Mouse (Mus musculus) lung, postnatal 0 days (tissue): ENCODE results near the gene Serping1. TPM values are rescaled to one million over a fixed set of nuclear protein-coding genes. Genes with fewer than 3 reads are reported as not detected.

Experiments
- ATAC-seq: fragments of 200-750 bp; cut with Nextera tagmentation; 2 replicates; pipeline ENCODE4 v1.8.0; 2017; ENCODE audit warnings: moderate library complexity
- DNase-seq: peaks from one replicate; pipeline ENCODE4 v3.0.0-alpha.2; 2016; ENCODE audit warnings: low spot score
- H3K27ac ChIP-seq: fragments of 300-500 bp; sonication (generic); 2 replicates; pipeline ENCODE4 v1.5.1; 2014; ENCODE audit warnings: antibody characterized with exemption, mild to moderate bottlenecking, low read length, mixed read lengths
- H3K27me3 ChIP-seq: fragments of 300-500 bp; sonication (generic); replicated peaks from 2 replicates; pipeline ENCODE4 v1.6.1; 2014; ENCODE audit warnings: low read length, mixed read lengths; ENCODE audit not compliant: insufficient read depth
- H3K36me3 ChIP-seq: fragments of 300-500 bp; sonication (generic); 2 replicates; pipeline ENCODE4 v1.6.1; 2014; ENCODE audit warnings: low read length, mixed read lengths; ENCODE audit not compliant: insufficient read depth
- H3K4me1 ChIP-seq: fragments of 300-500 bp; sonication (generic); 2 replicates; pipeline ENCODE4 v1.6.1; 2014; ENCODE audit warnings: antibody characterized with exemption, low read depth, low read length, mixed read lengths; ENCODE audit not compliant: insufficient read depth
- H3K4me2 ChIP-seq: fragments of 300-500 bp; sonication (generic); replicated peaks from 2 replicates; pipeline ENCODE4 v1.6.1; 2014; ENCODE audit warnings: low read depth, mild to moderate bottlenecking, low read length, moderate library complexity, mixed read lengths
- H3K4me3 ChIP-seq: fragments of 300-500 bp; sonication (generic); 2 replicates; pipeline ENCODE4 v1.5.1; 2014; ENCODE audit warnings: low read depth, low read length
- H3K9ac ChIP-seq: fragments of 300-500 bp; sonication (generic); replicated peaks from 2 replicates; pipeline ENCODE4 v1.6.1; 2014; ENCODE audit warnings: low read depth, mild to moderate bottlenecking
- H3K9me3 ChIP-seq: fragments of 300-500 bp; sonication (generic); 2 replicates; pipeline ENCODE4 v1.6.1; 2016; ENCODE audit warnings: low read length, mixed read lengths
- CTCF ChIP-seq: IDR thresholded peaks from 2 replicates; pipeline ENCODE4 v1.5.1; 2016; ENCODE audit warnings: antibody characterized with exemption, mild to moderate bottlenecking
- EP300 ChIP-seq: IDR thresholded peaks from 2 replicates; pipeline ENCODE4 v1.6.1; 2016; ENCODE audit warnings: antibody characterized with exemption, mild to moderate bottlenecking, control low read depth
- WGBS: fragments of 180-500 bp; shearing (Covaris S2); extraction: QIAGEN DNeasy Blood & Tissue Kit; methylation state at CpG from one replicate; pipeline ENCODE4 v1.1.7; 2014; 5-methylcytosine and 5-hydroxymethylcytosine counted together
- microRNA counts: library from miRNA; unstranded; fragments of <30 nt; microRNA quantifications from one replicate; lab custom pipeline; 2015
- microRNA-seq: library from miRNA; unstranded; fragments of <30 nt; microRNA quantifications from one replicate; pipeline ENCODE4, GENCODE M21; 2016
- polyA plus RNA-seq: library from polyadenylated mRNA; unstranded; fragments of >200 nt; fragmentation: Nextera tagmentation; extraction: Ambion mirVana; gene quantifications from 2 replicates; pipeline ENCODE4 v1.2.1, GENCODE M21; 2015

The Serping1 gene
- polyA plus RNA-seq, 1 experiment from 2014 or later: 283 TPM

DNA sequence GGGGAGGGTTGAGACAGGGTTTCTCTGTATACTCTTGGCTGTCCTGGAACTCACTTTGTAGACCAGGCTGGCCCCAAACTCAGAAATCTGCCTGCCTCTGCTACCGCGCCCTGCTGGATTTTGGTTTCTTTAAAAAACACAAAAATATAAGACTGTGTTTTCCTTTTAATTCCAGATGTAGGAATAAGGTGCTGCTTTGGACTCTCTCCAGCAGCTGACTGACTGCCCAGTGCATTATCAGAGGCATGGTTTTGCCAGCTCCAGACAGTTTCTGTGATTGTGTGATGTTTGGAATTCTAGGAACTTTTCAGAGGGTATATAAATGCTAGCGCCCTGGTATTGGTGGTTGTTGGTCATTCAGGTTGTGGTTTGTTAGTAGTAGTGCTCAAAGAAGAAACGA is 57.9 kb downstream of the Serping1 start:
- H3K9me3 ChIP-seq: no peaks in the 10 kb centered on the region
- H3K27me3 ChIP-seq: no peaks in the 10 kb centered on the region
- DNase-seq: no peak
- H3K36me3 ChIP-seq: no peaks in the 10 kb centered on the region
- H3K4me2 ChIP-seq: no peak overlapping the region
- no peak for ATAC-seq
- H3K4me3 ChIP-seq: no peak overlapping the region
- WGBS: 93% methylated on average over 4 of the region's 4 CpGs
- no peaks in the 10 kb centered on the region; the same call in 1 of the 2 replicates for H3K4me1 ChIP-seq
- no peak overlapping the region for H3K27ac ChIP-seq
- H3K9ac ChIP-seq: no peak overlapping the region
- TF ChIP-seq CTCF: no peak
- no peak for TF ChIP-seq EP300

DNA sequence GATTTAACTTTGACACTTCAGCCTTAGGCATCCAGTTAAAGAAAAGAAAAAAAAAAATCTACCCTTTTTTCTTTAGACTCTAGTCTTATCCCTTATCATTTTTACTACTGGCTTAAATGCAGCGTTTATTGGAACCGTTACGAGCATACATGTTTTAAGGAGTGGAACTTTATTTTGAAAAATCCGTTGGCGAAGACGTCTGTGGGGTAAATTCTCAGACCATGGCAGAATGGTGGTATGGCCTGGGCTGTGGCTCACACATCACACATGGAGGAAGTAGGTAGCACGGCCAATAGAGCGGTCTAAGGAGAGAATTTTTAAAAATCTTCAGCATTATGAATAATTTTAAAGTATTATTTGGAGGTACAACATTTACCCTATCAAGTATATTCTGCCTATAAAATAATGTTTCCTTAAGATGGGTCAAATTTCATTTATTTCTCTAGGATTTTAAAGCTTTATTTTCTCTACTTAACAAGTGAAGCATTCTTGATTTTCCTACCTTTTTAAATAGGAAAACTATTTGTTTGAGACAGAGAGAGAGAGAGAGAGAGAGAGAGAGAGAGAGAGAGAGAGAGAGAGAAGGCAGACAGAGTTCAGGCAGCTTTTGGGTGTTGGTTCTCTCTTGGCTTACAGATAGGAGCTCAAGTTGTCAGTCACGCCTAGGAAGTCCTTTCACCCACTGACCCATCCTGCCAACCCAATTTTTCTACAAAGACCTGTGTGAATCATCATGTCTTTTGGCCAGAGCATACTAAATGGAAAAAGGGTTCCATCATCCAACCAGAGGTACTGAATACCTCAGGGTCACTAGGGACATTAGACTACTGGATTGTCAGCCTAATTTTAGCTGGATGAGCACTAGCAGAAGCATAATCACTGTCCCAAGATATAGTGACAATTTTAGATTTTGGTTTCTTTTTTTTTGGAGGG is 58.6 kb downstream of the Serping1 start:
- Histone ChIP-seq H3K4me2 (peak overlapping the region; percentile 84), H3K36me3 (no peaks in the 10 kb centered on the region), H3K4me1 (no peaks in the 10 kb centered on the region; the same call in 1 of the 2 replicates), H3K9me3 (no peaks in the 10 kb centered on the region), H3K4me3 (peak overlapping the region; percentile 92), H3K9ac (peak overlapping the region; percentile 70; the same call in 1 of the 2 replicates), H3K27me3 (no peaks in the 10 kb centered on the region), H3K27ac (peak overlapping the region; percentile 97)
- WGBS: 21% methylated on average over 9 of the region's 9 CpGs
- no peak for DNase-seq
- ATAC-seq: no peak
- TF ChIP-seq EP300 (no peak), CTCF (no peak)

DNA sequence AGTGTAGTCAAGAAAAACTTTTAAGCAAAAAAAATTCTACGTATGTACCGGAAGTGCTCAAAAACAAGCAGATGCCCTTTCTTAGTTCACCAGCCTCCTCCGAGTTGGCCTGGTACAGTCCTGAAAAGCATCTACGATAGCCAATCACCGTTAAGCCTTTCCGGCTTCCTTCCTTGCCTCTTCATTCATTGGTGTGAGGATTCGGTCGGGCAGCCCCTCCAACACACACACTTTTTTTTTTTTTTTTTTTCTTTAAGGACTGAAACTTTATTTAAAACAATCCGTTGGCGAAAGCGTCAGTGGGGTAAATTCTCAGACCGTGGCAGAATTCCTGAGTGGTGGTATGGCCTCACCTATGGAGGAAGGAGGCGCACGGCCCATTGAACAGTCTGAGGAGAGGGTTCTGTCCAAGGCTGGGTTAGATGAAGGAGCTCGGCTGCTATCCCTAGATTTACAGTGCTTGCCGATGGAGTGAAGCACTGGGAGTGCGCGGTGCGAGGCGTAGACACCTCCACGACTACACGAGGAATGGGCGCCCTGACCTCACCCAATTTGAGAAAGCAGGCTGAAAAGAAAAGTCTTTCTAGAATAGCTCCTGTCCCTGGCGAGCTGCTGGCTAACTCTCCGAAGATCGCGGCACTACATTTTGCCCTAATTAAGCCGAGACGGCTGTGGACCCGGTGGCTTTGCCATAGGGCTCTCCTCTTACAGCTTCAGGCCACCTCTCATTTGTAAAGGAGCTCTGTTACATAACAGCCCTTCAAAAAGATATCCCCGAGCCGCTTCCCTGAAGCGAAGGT is 59.5 kb downstream of the Serping1 start:
- H3K9ac ChIP-seq: peak overlapping the region; percentile 70
- peak overlapping the region; percentile 92 for H3K4me3 ChIP-seq
- peak overlapping the region; percentile 84 for H3K4me2 ChIP-seq
- no peaks in the 10 kb centered on the region; the same call in 1 of the 2 replicates for H3K4me1 ChIP-seq
- H3K36me3 ChIP-seq: no peaks in the 10 kb centered on the region
- no peaks in the 10 kb centered on the region for H3K27me3 ChIP-seq
- TF ChIP-seq CTCF: no peak
- TF ChIP-seq EP300: peak; percentile 69
- ATAC-seq: peak; percentile 93
- H3K9me3 ChIP-seq: no peaks in the 10 kb centered on the region
- under 1% methylated on average over 33 of the region's 33 CpGs for WGBS
- peak overlapping the region; percentile 97 for H3K27ac ChIP-seq
- DNase-seq: peak; percentile 99

MicroRNA genes within 50 kb of the gene (microRNA counts, 519-probe panel; counts per million panel counts)
- 7,385 counts per million, percentile 96 among the panel's probes with 10 or more counts for microRNA mmu-miR-130a (lab: Ali Mortazavi, UCI)

Small RNAs within 50 kb of the gene (microRNA-seq; reads per million reads assigned to microRNA genes)
- 27,845 reads per million, percentile 97 among the genes with 10 or more reads in this experiment for gene Mir130a

Other genes starting within 250 kb of the Serping1 start
- gene Ctnnd1, start 124.7 kb downstream of the Serping1 start, polyA plus RNA-seq: 38.2 and 42.9 TPM in 2 replicates
- gene Btbd18, start 116.4 kb downstream of the Serping1 start, polyA plus RNA-seq: 0.06 and 0.07 TPM in 2 replicates
- gene Selenoh, start 104.7 kb downstream of the Serping1 start, polyA plus RNA-seq: 94.3 and 102 TPM in 2 replicates
- gene Gm28635, start 97.4 kb downstream of the Serping1 start, polyA plus RNA-seq: not detected in 2 replicates
- 21.0 and 22.6 TPM in 2 replicates for gene Med19, start 97.0 kb downstream of the Serping1 start, polyA plus RNA-seq
- gene Tmx2, start 96.3 kb downstream of the Serping1 start, polyA plus RNA-seq: 51.6 and 52.8 TPM in 2 replicates
- 15.8 and 19.9 TPM in 2 replicates for gene Zdhhc5, start 60.3 kb downstream of the Serping1 start, polyA plus RNA-seq
- 19.3 and 19.5 TPM in 2 replicates for gene Clp1, start 48.1 kb downstream of the Serping1 start, polyA plus RNA-seq
- 2.6 and 3.4 TPM in 2 replicates for gene Ypel4, start 41.4 kb downstream of the Serping1 start, polyA plus RNA-seq
- gene Gm19426, start 31.8 kb downstream of the Serping1 start, polyA plus RNA-seq: 5.6 and 6.5 TPM in 2 replicates
- 83.7 and 85.6 TPM in 2 replicates for gene Ube2l6, start 23.4 kb upstream of the Serping1 start, polyA plus RNA-seq
- gene Smtnl1, start 47.2 kb upstream of the Serping1 start, polyA plus RNA-seq: 0.44 and 0.53 TPM in 2 replicates
- 24.2 and 28.5 TPM in 2 replicates for gene Timm10, start 51.6 kb upstream of the Serping1 start, polyA plus RNA-seq
- gene Slc43a1, start 63.4 kb upstream of the Serping1 start, polyA plus RNA-seq: 4.9 and 6.6 TPM in 2 replicates
- gene Rtn4rl2, start 111.3 kb upstream of the Serping1 start, polyA plus RNA-seq: 0.62 and 1.1 TPM in 2 replicates
- gene Slc43a3, start 161.1 kb upstream of the Serping1 start, polyA plus RNA-seq: 121 and 122 TPM in 2 replicates
- not detected in 2 replicates for gene Prg2, start 205.0 kb upstream of the Serping1 start, polyA plus RNA-seq
- gene Prg3, start 212.8 kb upstream of the Serping1 start, polyA plus RNA-seq: not detected in 2 replicates